Mouse (Mus musculus) ES-E14 (cell line): Measurements from ENCODE around the gene Rplp2.

Experiments
- HCFC1 ChIP-seq: IDR thresholded peaks from 2 replicates; pipeline ENCODE4 v1.6.1; 2012; ENCODE audit warnings: low read length, inconsistent platforms, borderline replicate concordance; ENCODE audit not compliant: insufficient read depth
- ZNF384 ChIP-seq: IDR thresholded peaks from 2 replicates; pipeline ENCODE4 v1.6.1; 2012; ENCODE audit warnings: low read depth, low read length, inconsistent platforms

- TF ChIP-seq ZNF384, result no peak
- no peak for TF ChIP-seq HCFC1
Observed at GRCm38 (mm10) chr7:141405466-141405865, 41.7 kb upstream of the Rplp2 start.
